Mouse (Mus musculus) erythroblast, embryonic 14.5 days (primary cell): Measurements from ENCODE around the gene Tspoap1.

Source experiments
- GATA1 ChIP-seq: IDR thresholded peaks from 2 replicates; pipeline ENCODE4 v1.6.1; 2012; ENCODE audit warnings: low read length, inconsistent platforms, mixed read lengths
- TAL1 ChIP-seq: IDR thresholded peaks from 3 replicates; pipeline ENCODE4 v1.6.1; 2012; ENCODE audit warnings: low read length, inconsistent platforms, mixed read lengths

GRCm38 (mm10) chr11:87770989-87771388, 10.6 kb downstream of the Tspoap1 start:
- no peak for TF ChIP-seq GATA1
- TF ChIP-seq TAL1, result no peak
